Mouse (Mus musculus): ENCODE data around the gene Tmem39b. TPM values are rescaled to one million over a fixed set of nuclear protein-coding genes. Genes with fewer than 3 reads are reported as not detected.
"Not testable (repeated sequence)": the region's sequence is repeated elsewhere in the genome, so short reads cannot be mapped to it uniquely, and the experiment has no call there.

Gene Tmem39b
- total RNA-seq (2021), result 10 to 100 TPM; 12.8 to 15.5 TPM
- long read RNA-seq, partial matches to known transcripts, result 0 of 1 reads
- long read RNA-seq, other reads (novel, unspliced or antisense), result 1 of 1 reads

- DNase-seq (ENCODE audit: low spot score in 2 of 2), result peak; percentile 88 to 94
These were observed at the start of gene Tmem39b for GRCm38 (mm10) chr4:129696158-129696985. Gene Tmem39b (minus strand): TSS chr4:129696838.

- no peak for DNase-seq (ENCODE audit: low spot score in 2 of 2)
These were observed 49.5 kb upstream of the Tmem39b start for GRCm38 (mm10) chr4:129746106-129746505.

- no peak for DNase-seq (ENCODE audit: low spot score in 2 of 2)
These were observed 46.9 kb upstream of the Tmem39b start for GRCm38 (mm10) chr4:129743494-129743893.

GRCm38 (mm10) chr4:129743010-129743390 is 46.4 kb upstream of the Tmem39b start:
- no peak for DNase-seq (ENCODE audit: low spot score in 2 of 2)

GRCm38 (mm10) chr4:129742232-129743009 is 45.8 kb upstream of the Tmem39b start, which contains the start of gene Khdrbs1:
Gene Khdrbs1 (minus strand): TSS chr4:129742303.
- peak; percentile 95 to 97 for DNase-seq (ENCODE audit: low spot score in 2 of 2)

GRCm38 (mm10) chr4:129741974-129742231 is 45.3 kb upstream of the Tmem39b start:
- DNase-seq (ENCODE audit: low spot score in 2 of 2), result no peak

- DNase-seq (ENCODE audit: low spot score in 2 of 2), result peak; percentile 11 to 20
These were observed 44.8 kb upstream of the Tmem39b start for GRCm38 (mm10) chr4:129741251-129741973.

- DNase-seq (ENCODE audit: low spot score in 2 of 2), result no peak
These were observed 42.5 kb upstream of the Tmem39b start for GRCm38 (mm10) chr4:129739111-129739645.

- DNase-seq (ENCODE audit: low spot score in 2 of 2), result no peak
These were observed 39.5 kb upstream of the Tmem39b start for GRCm38 (mm10) chr4:129736173-129736572.

- DNase-seq (ENCODE audit: low spot score in 2 of 2), result not testable (repeated sequence)
These were observed 38.8 kb upstream of the Tmem39b start for GRCm38 (mm10) chr4:129735485-129735884.

- DNase-seq (ENCODE audit: low spot score in 2 of 2), result no peak
These were observed 34.8 kb upstream of the Tmem39b start for GRCm38 (mm10) chr4:129731423-129731822.

GRCm38 (mm10) chr4:129716310-129716709 is 19.7 kb upstream of the Tmem39b start:
- no peak for DNase-seq (ENCODE audit: low spot score in 2 of 2)

- no peak for DNase-seq (ENCODE audit: low spot score in 2 of 2)
These were observed 13.0 kb upstream of the Tmem39b start for GRCm38 (mm10) chr4:129709486-129710129.

GRCm38 (mm10) chr4:129706750-129707149 is 10.1 kb upstream of the Tmem39b start:
- peak in 1 of 2 experiments; percentile 80 for DNase-seq (ENCODE audit: low spot score in 2 of 2)

- peak; percentile 77 to 87 for DNase-seq (ENCODE audit: low spot score in 2 of 2)
These were observed 5.8 kb upstream of the Tmem39b start for GRCm38 (mm10) chr4:129702454-129702853.

- peak; percentile 66 to 96 for DNase-seq (ENCODE audit: low spot score in 2 of 2)
These were observed 5.1 kb upstream of the Tmem39b start for GRCm38 (mm10) chr4:129701503-129702377.

- DNase-seq (ENCODE audit: low spot score in 2 of 2), result not testable (repeated sequence)
These were observed 4.0 kb upstream of the Tmem39b start for GRCm38 (mm10) chr4:129700661-129701060.

GRCm38 (mm10) chr4:129700216-129700615 is 3.6 kb upstream of the Tmem39b start:
- DNase-seq (ENCODE audit: low spot score in 2 of 2), result no peak

GRCm38 (mm10) chr4:129697191-129697590 is 553 bp upstream of the Tmem39b start:
- DNase-seq (ENCODE audit: low spot score in 2 of 2), result no peak

- DNase-seq (ENCODE audit: low spot score in 2 of 2), result no peak
These were observed 852 bp downstream of the Tmem39b start for GRCm38 (mm10) chr4:129695815-129696157.
